Mouse (Mus musculus) brain, adult 2 months (tissue): ENCODE results near the gene Kcnd3.

Source experiments
- DNase-seq: peaks from one replicate; pipeline ENCODE4 v3.0.0; 2011; ENCODE audit warnings: low read depth, low spot score

The Kcnd3 gene

GRCm38 (mm10) chr3:105717856-105718555 is 265.9 kb downstream of the Kcnd3 start:
- peak; percentile 67 for DNase-seq

GRCm38 (mm10) chr3:105718746-105719145 is 266.6 kb downstream of the Kcnd3 start:
- peak; percentile 77 for DNase-seq

- DNase-seq, result no peak
Observed at GRCm38 (mm10) chr3:105719979-105720378, 267.8 kb downstream of the Kcnd3 start.

- no peak for DNase-seq
Observed at GRCm38 (mm10) chr3:105720514-105720913, 268.4 kb downstream of the Kcnd3 start.

DNA sequence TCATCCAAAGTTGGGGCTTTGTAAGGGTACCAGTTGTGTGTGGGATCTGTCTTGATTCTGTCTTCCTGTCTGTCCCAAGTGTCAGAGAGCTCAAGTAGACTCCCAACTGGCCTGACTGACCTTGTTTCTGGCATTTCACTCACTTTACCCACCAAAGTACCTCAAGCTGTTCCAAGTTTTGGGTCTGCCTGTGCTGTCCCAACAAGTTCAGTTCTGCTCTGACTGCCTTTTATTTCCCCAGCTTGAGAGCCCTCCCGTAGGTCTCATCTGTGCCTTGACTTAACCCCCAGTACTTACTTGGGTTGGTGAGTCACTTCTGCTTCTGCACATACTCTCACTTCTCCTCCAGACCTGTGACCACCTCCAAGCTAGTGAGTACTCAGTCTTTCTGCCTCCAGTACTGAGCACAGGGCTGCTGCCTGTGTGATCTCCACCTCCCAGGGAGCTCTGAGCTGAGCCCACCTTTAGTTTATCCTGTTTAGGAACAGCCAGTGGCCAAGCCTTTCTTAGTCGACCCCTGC is 269.6 kb downstream of the Kcnd3 start:
- no peak for DNase-seq

DNA sequence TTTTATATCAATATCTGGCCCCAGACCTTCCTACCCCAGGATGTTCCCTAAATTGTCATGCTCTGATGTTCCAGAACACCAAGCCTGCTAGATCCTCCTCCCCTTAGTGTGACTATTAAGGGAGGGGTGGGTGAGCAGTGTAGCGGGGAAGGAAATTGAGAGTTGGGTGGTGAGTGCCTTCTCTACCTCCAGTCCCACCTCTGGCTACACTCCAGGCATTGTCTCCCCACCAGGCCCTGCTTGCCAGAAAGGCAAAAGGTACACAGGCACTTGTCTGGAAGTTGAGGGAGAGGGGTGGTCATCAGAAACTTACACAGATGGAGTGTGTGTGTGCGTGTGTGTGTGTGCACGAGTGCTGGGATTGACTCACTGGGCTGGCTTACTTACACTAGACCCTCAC is 270.4 kb downstream of the Kcnd3 start:
- no peak for DNase-seq
